ENCODE assay signal across 22 mouse cellular contexts in genomic region chr5:140816950-140817568, GRCm38 (mm10). TPM values are rescaled to one million over a fixed set of nuclear protein-coding genes. Genes with fewer than 3 reads are reported as not detected.
DNase-seq lines count a peak whose midpoint lies in the region; ATAC-seq and TF ChIP-seq lines count a peak whose summit lies in the region.
"Had no signal": no experiment of that assay in that cellular context is flagged by ENCODE, and none has a peak within 500 bp of the region (broad histone marks: within the 10 kb centered on the region; RNA-seq: fewer than 3 reads in every experiment).

No protein-coding gene starts in this region.

- no peaks in the 10 kb centered on the region for H3K27me3 ChIP-seq in intestine, postnatal 0 days (replicated peaks; ENCODE audit: control insufficient read depth, insufficient read depth, low read length)
- H3K27me3 ChIP-seq in intestine, embryonic 15.5 days (replicated peaks), result no peaks in the 10 kb centered on the region
- H3K27me3 ChIP-seq in liver, embryonic 12.5 days (replicated peaks), result no peaks in the 10 kb centered on the region
- H3K27me3 ChIP-seq: embryonic facial prominence, embryonic 15.5 days; midbrain, embryonic 12.5 days; neural tube, embryonic 12.5 days had no signal

- H3K9ac ChIP-seq in intestine, postnatal 0 days (ENCODE audit: low read depth, low read length), result no peak overlapping the region
- no peak overlapping the region for H3K9ac ChIP-seq in intestine, embryonic 15.5 days
- no peak overlapping the region for H3K9ac ChIP-seq in liver, embryonic 12.5 days
- H3K9ac ChIP-seq: embryonic facial prominence, embryonic 15.5 days; midbrain, embryonic 12.5 days; neural tube, embryonic 12.5 days had no signal

- ATAC-seq in intestine, postnatal 0 days, result peak; percentile 55
- ATAC-seq in intestine, embryonic 15.5 days, result no peak
- ATAC-seq in liver, embryonic 12.5 days, result peak; percentile 61
- ATAC-seq in megakaryocyte progenitor cell, adult 5-6 weeks (replicated peaks; ENCODE audit: poor library complexity), result peak; percentile 51
- ATAC-seq: forebrain, embryonic 16.5 days; hindbrain, postnatal 0 days had no signal

- DNase-seq in layer of hippocampus, adult 2 months (ENCODE audit: low spot score in 2 of 2), result no peak
- DNase-seq in layer of hippocampus, adult 18-20 months (ENCODE audit: low spot score in 2 of 2), result no peak
- no peak for DNase-seq in urinary bladder, adult 18-20 months (ENCODE audit: low spot score in 2 of 2)
- no peak for DNase-seq in adipocyte (ENCODE audit: low spot score)
- DNase-seq: adrenal gland, postnatal 36 days; cerebellum, adult 11 months; cerebellum, adult 9-11 months; gastrocnemius, postnatal 10 days; heart, adult 11 months; right cerebral cortex, postnatal 25 days; spleen, adult 18-20 months; thymus, postnatal 14 days had no signal

- no peaks in the 10 kb centered on the region for H3K9me3 ChIP-seq in intestine, postnatal 0 days (ENCODE audit: control insufficient read depth)
- no peaks in the 10 kb centered on the region for H3K9me3 ChIP-seq in intestine, embryonic 15.5 days
- no peaks in the 10 kb centered on the region for H3K9me3 ChIP-seq in liver, embryonic 12.5 days (replicated peaks)
- H3K9me3 ChIP-seq: embryonic facial prominence, embryonic 15.5 days; midbrain, embryonic 12.5 days; neural tube, embryonic 12.5 days had no signal

- 60% methylated on average over 6 of the region's 6 CpGs for WGBS in intestine, postnatal 0 days
- WGBS in intestine, embryonic 15.5 days, result 77% methylated on average over 6 of the region's 6 CpGs
- WGBS in liver, embryonic 12.5 days (ENCODE audit: insufficient replicate concordance), result 45% methylated on average over 6 of the region's 6 CpGs

- TF ChIP-seq CTCF in intestine, postnatal 0 days (IDR thresholded peaks at IDR 0.05; ENCODE audit: low read depth), result no peak
- TF ChIP-seq CTCF in layer of hippocampus, adult 2 months (conservative IDR thresholded peaks at IDR 0.05), result no peak

- H3K4me2 ChIP-seq in intestine, postnatal 0 days (replicated peaks; ENCODE audit: low read depth), result no peak overlapping the region
- no peak overlapping the region for H3K4me2 ChIP-seq in intestine, embryonic 15.5 days (replicated peaks)
- no peak overlapping the region for H3K4me2 ChIP-seq in liver, embryonic 12.5 days
- H3K4me2 ChIP-seq: embryonic facial prominence, embryonic 15.5 days; heart, embryonic 11.5 days; midbrain, embryonic 12.5 days; neural tube, embryonic 12.5 days had no signal

- H3K4me3 ChIP-seq in intestine, postnatal 0 days (ENCODE audit: low read depth, low read length), result no peak overlapping the region
- no peak overlapping the region for H3K4me3 ChIP-seq in intestine, embryonic 15.5 days (replicated peaks)
- H3K4me3 ChIP-seq in layer of hippocampus, adult 2 months, result no peak overlapping the region
- no peak overlapping the region for H3K4me3 ChIP-seq in liver, embryonic 12.5 days
- H3K4me3 ChIP-seq: embryonic facial prominence, embryonic 15.5 days; midbrain, embryonic 12.5 days; neural tube, embryonic 12.5 days had no signal

- H3K4me1 ChIP-seq in intestine, postnatal 0 days (replicated peaks; ENCODE audit: control insufficient read depth, insufficient read depth, low read length), result no peaks in the 10 kb centered on the region
- H3K4me1 ChIP-seq in intestine, embryonic 15.5 days (replicated peaks), result peaks cover 22% of the 10 kb centered on the region
- H3K4me1 ChIP-seq in liver, embryonic 12.5 days, result peaks cover 88% of the 10 kb centered on the region

- no peaks in the 10 kb centered on the region for H3K36me3 ChIP-seq in intestine, postnatal 0 days (ENCODE audit: control insufficient read depth, insufficient read depth)
- no peaks in the 10 kb centered on the region for H3K36me3 ChIP-seq in intestine, embryonic 15.5 days
- H3K36me3 ChIP-seq in liver, embryonic 12.5 days, result peaks cover 3% of the 10 kb centered on the region; the same call in 1 of the 2 replicates
- H3K36me3 ChIP-seq: embryonic facial prominence, embryonic 15.5 days; midbrain, embryonic 12.5 days; neural tube, embryonic 12.5 days had no signal

- no peak overlapping the region for H3K27ac ChIP-seq in intestine, postnatal 0 days (ENCODE audit: low read depth, low read length)
- H3K27ac ChIP-seq in intestine, embryonic 15.5 days, result no peak overlapping the region
- peak overlapping the region; percentile 72; the same call in 1 of the 2 replicates for H3K27ac ChIP-seq in layer of hippocampus, adult 2 months
- 0 out of 2 replicates have a peak overlapping the region, but pooled peaks have one; percentile 8 for H3K27ac ChIP-seq in liver, embryonic 12.5 days
- H3K27ac ChIP-seq: embryonic facial prominence, embryonic 15.5 days; hindbrain, postnatal 0 days; midbrain, embryonic 12.5 days; neural tube, embryonic 12.5 days had no signal

RNA-seq across cellular contexts. Expression of gene Gna12, which starts 13.2 kb away (rescaled TPM):
- 13.8 and 14.4 TPM in 2 replicates for polyA plus RNA-seq in intestine, postnatal 0 days (2015; fragmentation: Nextera tagmentation; extraction: Ambion mirVana)
- polyA plus RNA-seq in intestine, embryonic 15.5 days (2015; fragmentation: Nextera tagmentation; extraction: Ambion mirVana), result 29.5 and 37.8 TPM in 2 replicates
- total RNA-seq in layer of hippocampus, adult 2 months (2021), result 10 to 100 TPM; 78.3 to 80.5 TPM
- total RNA-seq in layer of hippocampus, adult 18-20 months (2021), result 10 to 100 TPM; 86.2 to 95.6 TPM
- 33.8 TPM in 2 replicates for polyA plus RNA-seq in liver, embryonic 12.5 days (2016; fragmentation: Nextera tagmentation; extraction: Ambion mirVana)
- total RNA-seq in megakaryocyte progenitor cell, adult 5-6 weeks (2015), result 45.4 and 50.2 TPM in 2 replicates
- 33.6 and 33.9 TPM in 2 replicates for total RNA-seq in megakaryocyte progenitor cell, adult 5-6 weeks (2017)

Comparison
In these comparisons a context has a peak if more than half of its experiments do, and no peak if none do; other contexts are left out.
1. H3K27ac ChIP-seq: peak in layer of hippocampus, adult 2 months (single experiment) and liver, embryonic 12.5 days (single experiment); none in intestine, postnatal 0 days (single experiment) and intestine, embryonic 15.5 days (single experiment).